Mouse (Mus musculus): ENCODE data around the gene Gm28372. TPM values are rescaled to one million over a fixed set of nuclear protein-coding genes. Genes with fewer than 3 reads are reported as not detected.

Gm28372 gene
- total RNA-seq (2012; rRNA removed) (not detected in 2 replicates), total RNA-seq (2014; rRNA removed) (not detected in 2 replicates), polyA plus RNA-seq (2012; ENCODE audit: insufficient read length, low read depth) (0.23 TPM in 1 of 2 replicates, not detected in the other)

GRCm38 (mm10) chr2:130404939-130405338 lies at the start of gene Gm28372, which contains the start of gene 1700020A23Rik:
Gm28372 (plus strand) TSS chr2:130405239.
1700020A23Rik (plus strand) TSS chr2:130405259.
- no peaks in the 10 kb centered on the region for H3K79me2 ChIP-seq (replicated peaks; ENCODE audit: control insufficient read depth, extremely low read depth, insufficient read depth, poor library complexity, severe bottlenecking)
- H3K27me3 ChIP-seq (replicated peaks): no peaks in the 10 kb centered on the region
- H3K4me1 ChIP-seq (ENCODE audit: control insufficient read depth in 1 of 2, insufficient read depth in 2 of 2): no peaks in the 10 kb centered on the region
- no peak for DNase-seq (ENCODE audit: extremely low read depth)
- no peak within 1 kb of the TSS for H3K4me2 ChIP-seq (ENCODE audit: insufficient read depth, low read depth, poor library complexity, severe bottlenecking)
- no peak within 1 kb of the TSS for H3K9ac ChIP-seq (ENCODE audit: insufficient read depth, low read depth)
- no peak within 1 kb of the TSS for H3K4me3 ChIP-seq (replicated peaks in 1 of 3; ENCODE audit: low read depth in 2 of 3, low read length in 2 of 3, poor library complexity in 1 of 3)
- H3K27ac ChIP-seq (ENCODE audit: insufficient read depth, low read depth): no peak within 1 kb of the TSS
- in situ Hi-C loops (cut with MboI; ENCODE audit: low pct_ligation_motif_present, low pct_unique_long_range_greater_than_20kb, low sequenced_read_pairs) (no loop called here), dilution Hi-C loops (cut with MboI; ENCODE audit: extremely low pct_ligation_motif_present, extremely low pct_unique_long_range_greater_than_20kb, low sequenced_read_pairs) (no loop called here)
- no peaks in the 10 kb centered on the region for H3K36me3 ChIP-seq (replicated peaks in 1 of 2; ENCODE audit: control insufficient read depth in 1 of 2, insufficient read depth in 1 of 2, low read length in 1 of 2)
- H3K9me3 ChIP-seq (replicated peaks; ENCODE audit: low read length): no peaks in the 10 kb centered on the region
- TF ChIP-seq MAFK (IDR thresholded peaks at IDR 0.05; ENCODE audit: insufficient replicate concordance, low read length): no peak
- no peak for TF ChIP-seq MAX (IDR thresholded peaks at IDR 0.05; ENCODE audit: low read length)
- no peak for TF ChIP-seq HCFC1 (IDR thresholded peaks at IDR 0.05; ENCODE audit: low read depth, low read length)
- no peak for TF ChIP-seq POLR2AphosphoS2 (IDR thresholded peaks at IDR 0.05; ENCODE audit: low read depth, low read length)
- TF ChIP-seq CHD1 (IDR thresholded peaks at IDR 0.05; ENCODE audit: low read depth, low read length): no peak
- TF ChIP-seq E2F4 (IDR thresholded peaks at IDR 0.05; ENCODE audit: insufficient replicate concordance, low read depth, low read length): no peak
- no peak for TF ChIP-seq GABPA (IDR thresholded peaks at IDR 0.05; ENCODE audit: insufficient replicate concordance, low read depth, low read length)
- TF ChIP-seq MEF2A (IDR thresholded peaks at IDR 0.05; ENCODE audit: borderline replicate concordance, low read depth, low read length): no peak
- TF ChIP-seq BHLHE40 (IDR thresholded peaks at IDR 0.05; ENCODE audit: low read depth, low read length): no peak

GRCm38 (mm10) chr2:130357551-130357950 lies 47.5 kb upstream of the Gm28372 start:
- no peak overlapping the region for H3K27ac ChIP-seq (ENCODE audit: insufficient read depth, low read depth)
- no peaks in the 10 kb centered on the region for H3K79me2 ChIP-seq (replicated peaks; ENCODE audit: control insufficient read depth, extremely low read depth, insufficient read depth, poor library complexity, severe bottlenecking)
- no peak overlapping the region for H3K4me3 ChIP-seq (replicated peaks in 1 of 3; ENCODE audit: low read depth in 2 of 3, low read length in 2 of 3, poor library complexity in 1 of 3)
- in situ Hi-C loops (cut with MboI; ENCODE audit: low pct_ligation_motif_present, low pct_unique_long_range_greater_than_20kb, low sequenced_read_pairs) (no loop called here), dilution Hi-C loops (cut with MboI; ENCODE audit: extremely low pct_ligation_motif_present, extremely low pct_unique_long_range_greater_than_20kb, low sequenced_read_pairs) (no loop called here)
- H3K36me3 ChIP-seq (replicated peaks in 1 of 2; ENCODE audit: control insufficient read depth in 1 of 2, insufficient read depth in 1 of 2, low read length in 1 of 2): no peaks in the 10 kb centered on the region
- TF ChIP-seq HCFC1 (IDR thresholded peaks at IDR 0.05; ENCODE audit: low read depth, low read length) (no peak), USF2 (conservative IDR thresholded peaks at IDR 0.05; ENCODE audit: low read depth, low read length) (no peak), E2F4 (IDR thresholded peaks at IDR 0.05; ENCODE audit: insufficient replicate concordance, low read depth, low read length) (no peak), TCF12 (IDR thresholded peaks at IDR 0.05; ENCODE audit: low read depth, low read length) (no peak), ZNF384 (IDR thresholded peaks at IDR 0.05; ENCODE audit: low read depth, low read length) (no peak), ETS1 (conservative IDR thresholded peaks at IDR 0.05; ENCODE audit: low read depth, low read length) (no peak), MAZ (IDR thresholded peaks at IDR 0.05; ENCODE audit: low read depth, low read length) (no peak), TBP (conservative IDR thresholded peaks at IDR 0.05; ENCODE audit: low read depth, low read length) (no peak), RCOR1 (conservative IDR thresholded peaks at IDR 0.05; ENCODE audit: low read depth, low read length) (no peak), UBTF (IDR thresholded peaks at IDR 0.05; ENCODE audit: low read depth, low read length) (no peak), ZC3H11A (IDR thresholded peaks at IDR 0.05; ENCODE audit: low read depth, low read length) (no peak), POLR2A (IDR thresholded peaks at IDR 0.05; ENCODE audit: low read depth, low read length) (no peak), MXI1 (IDR thresholded peaks at IDR 0.05; ENCODE audit: low read depth, low read length) (no peak), IRF4 (IDR thresholded peaks at IDR 0.05; ENCODE audit: low read depth, low read length) (no peak), GABPA (IDR thresholded peaks at IDR 0.05; ENCODE audit: insufficient replicate concordance, low read depth, low read length) (no peak)
- no peak overlapping the region for H3K9ac ChIP-seq (ENCODE audit: insufficient read depth, low read depth)
- H3K4me2 ChIP-seq (ENCODE audit: insufficient read depth, low read depth, poor library complexity, severe bottlenecking): no peak overlapping the region
- peaks cover 0 to 14% of the 10 kb centered on the region in 2 experiments; a peak in 2 of 4 replicates for H3K4me1 ChIP-seq (ENCODE audit: control insufficient read depth in 1 of 2, insufficient read depth in 2 of 2)
- no peak for DNase-seq (ENCODE audit: extremely low read depth)
- peaks cover 41% of the 10 kb centered on the region for H3K27me3 ChIP-seq (replicated peaks)
- peaks cover 2% of the 10 kb centered on the region for H3K9me3 ChIP-seq (replicated peaks; ENCODE audit: low read length)

Measured in CH12.LX (cell line).